Comparison of ENCODE assay signal across 19 mouse cellular contexts in the genomic region with DNA sequence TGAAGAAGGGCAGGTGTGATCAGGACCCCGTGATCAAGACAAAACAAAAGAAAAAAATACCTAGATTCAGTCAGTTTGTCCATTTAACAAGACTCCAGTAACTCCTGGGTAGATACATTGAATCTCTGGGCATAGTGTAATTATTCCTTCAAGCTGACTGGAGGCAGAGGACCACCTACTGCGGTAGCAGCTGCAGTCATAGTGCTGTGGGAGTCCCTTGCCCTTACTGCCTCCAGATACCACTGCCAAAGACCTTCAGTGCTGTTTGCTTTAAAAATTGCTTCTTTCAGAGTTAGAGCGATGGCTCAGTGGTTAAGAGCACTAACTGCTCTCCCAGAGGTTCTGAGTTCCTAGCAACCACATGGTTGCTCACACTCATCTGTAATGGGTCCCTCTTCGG.
"Had no signal": no experiment of that assay in that cellular context is flagged by ENCODE, and none has a peak within 500 bp of the region (broad histone marks: within the 10 kb centered on the region; RNA-seq: fewer than 3 reads in every experiment).

No protein-coding gene starts in this region.

- H3K27me3 ChIP-seq: midbrain, embryonic 12.5 days; neural tube, embryonic 13.5 days; neural tube, embryonic 15.5 days; stomach, embryonic 15.5 days had no signal

- ATAC-seq: liver, postnatal 0 days; lung, postnatal 0 days; midbrain, embryonic 16.5 days had no signal

- H3K4me1 ChIP-seq: midbrain, embryonic 10.5 days; midbrain, embryonic 12.5 days; neural tube, embryonic 15.5 days; stomach, embryonic 15.5 days had no signal

- H3K4me3 ChIP-seq: lung, embryonic 15.5 days; midbrain, embryonic 10.5 days; midbrain, embryonic 12.5 days; myocyte; neural tube, embryonic 13.5 days; neural tube, embryonic 15.5 days; stomach, embryonic 15.5 days had no signal

- H3K9me3 ChIP-seq: lung, embryonic 15.5 days; midbrain, embryonic 10.5 days; midbrain, embryonic 12.5 days; neural tube, embryonic 13.5 days; neural tube, embryonic 15.5 days; stomach, embryonic 15.5 days had no signal

- DNase-seq: liver, postnatal 0 days; lung, adult 2 months; lung, postnatal 14 days; lung, postnatal 4 days; midbrain, embryonic 14.5 days; right cerebral cortex, postnatal 14 days; thymus, adult 2 months; thymus, postnatal 25 days; thymus, postnatal 4 days had no signal

- H3K36me3 ChIP-seq: lung, embryonic 15.5 days; midbrain, embryonic 10.5 days; midbrain, embryonic 12.5 days; neural tube, embryonic 13.5 days; neural tube, embryonic 15.5 days; stomach, embryonic 15.5 days had no signal

- H3K27ac ChIP-seq: lung, embryonic 15.5 days; midbrain, embryonic 10.5 days; midbrain, embryonic 12.5 days; neural tube, embryonic 13.5 days; neural tube, embryonic 15.5 days; stomach, embryonic 15.5 days; stomach, postnatal 0 days had no signal
